10 mouse cellular contexts compared by ENCODE assay signal in the genomic region with DNA sequence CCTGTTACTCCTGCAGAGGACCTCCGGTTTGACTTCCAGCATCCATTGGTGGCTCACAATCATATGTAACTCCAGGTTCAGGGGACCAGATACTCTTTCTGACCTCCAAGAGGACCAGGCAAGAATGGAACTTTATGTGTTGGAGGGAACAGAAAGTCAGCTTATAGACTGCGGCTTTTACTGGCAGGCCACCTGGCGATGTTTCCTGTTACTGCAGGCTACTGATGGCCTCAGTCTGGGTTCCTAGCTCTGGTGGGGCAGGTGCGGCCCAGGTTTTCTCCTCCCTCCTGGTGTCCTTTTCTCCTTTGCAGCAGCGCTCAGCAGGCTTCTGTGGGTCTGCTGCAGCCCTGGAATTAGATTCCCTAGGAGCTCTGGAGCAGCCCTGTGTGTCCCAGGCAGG. TPM values are rescaled to one million over a fixed set of nuclear protein-coding genes. Genes with fewer than 3 reads are reported as not detected.
DNase-seq lines count a peak whose midpoint lies in the region; ATAC-seq and TF ChIP-seq lines count a peak whose summit lies in the region.
"Had no signal": no experiment of that assay in that cellular context is flagged by ENCODE, and none has a peak within 500 bp of the region (broad histone marks: within the 10 kb centered on the region; RNA-seq: fewer than 3 reads in every experiment).

No protein-coding gene starts in this region.

- H3K4me2 ChIP-seq in heart, embryonic 12.5 days, result no peak overlapping the region
- H3K4me2 ChIP-seq: heart, embryonic 13.5 days had no signal

- no peak for TF ChIP-seq POLR2A in heart, adult 2 months (IDR thresholded peaks at IDR 0.05; ENCODE audit: insufficient read depth, low read depth, low read length)
- TF ChIP-seq POLR2A in testis, adult 2 months (IDR thresholded peaks at IDR 0.05; ENCODE audit: control insufficient read depth, low read depth, low read length), result no peak

- H3K79me2 ChIP-seq in heart, adult 2 months (replicated peaks; ENCODE audit: control insufficient read depth, insufficient read depth, low read length), result peaks cover 2% of the 10 kb centered on the region

- peak in 1 of 2 experiments; percentile 40 for DNase-seq in heart, adult 2 months
- no peak for DNase-seq in testis, postnatal 10 days (ENCODE audit: low spot score)
- peak; percentile 84 for DNase-seq in thymus, postnatal 4 days
- no peak for DNase-seq in kidney, adult 11 months
- DNase-seq in cerebellum, adult 9-11 months, result no peak
- DNase-seq: kidney, adult 18-20 months had no signal

- H3K9ac ChIP-seq in heart, adult 2 months (ENCODE audit: low read depth, low read length), result no peak overlapping the region
- H3K9ac ChIP-seq in heart, embryonic 12.5 days, result no peak overlapping the region
- H3K9ac ChIP-seq: heart, embryonic 13.5 days had no signal

- no peaks in the 10 kb centered on the region for H3K27me3 ChIP-seq in heart, adult 2 months (ENCODE audit: control insufficient read depth, insufficient read depth, low read length)
- H3K27me3 ChIP-seq in heart, embryonic 12.5 days (replicated peaks), result no peaks in the 10 kb centered on the region
- H3K27me3 ChIP-seq in testis, adult 2 months (ENCODE audit: control insufficient read depth, insufficient read depth, low read length), result no peaks in the 10 kb centered on the region
- H3K27me3 ChIP-seq: heart, embryonic 13.5 days had no signal

- peaks cover 13% of the 10 kb centered on the region for H3K36me3 ChIP-seq in heart, adult 2 months (ENCODE audit: control insufficient read depth, insufficient read depth, low read length)
- H3K36me3 ChIP-seq in heart, embryonic 12.5 days, result peaks cover 58% of the 10 kb centered on the region
- H3K36me3 ChIP-seq in testis, adult 2 months (ENCODE audit: control insufficient read depth, insufficient read depth, low read length), result no peaks in the 10 kb centered on the region

- peaks cover 19% of the 10 kb centered on the region for H3K4me1 ChIP-seq in heart, adult 2 months (ENCODE audit: control insufficient read depth, insufficient read depth, low read length)
- H3K4me1 ChIP-seq in heart, embryonic 12.5 days (replicated peaks), result peaks cover 34% of the 10 kb centered on the region
- peaks cover 5% of the 10 kb centered on the region for H3K4me1 ChIP-seq in testis, adult 2 months (ENCODE audit: control insufficient read depth, insufficient read depth, low read length)

- intact Hi-C loops in heart, adult 2 months (cut with DNase I), result no loop called here

- no peaks in the 10 kb centered on the region for H3K9me3 ChIP-seq in heart, embryonic 12.5 days (replicated peaks)
- H3K9me3 ChIP-seq: heart, embryonic 13.5 days had no signal

- ATAC-seq in heart, embryonic 12.5 days (ENCODE audit: insufficient number of reproducible peaks, low FRiP score), result no peak
- ATAC-seq in megakaryocyte-erythroid progenitor cell, adult 5-6 weeks (replicated peaks; ENCODE audit: low FRiP score, low TSS enrichment, poor library complexity, severe bottlenecking), result peak; percentile 62; the same call in 1 of the 2 replicates

- TF ChIP-seq CTCF in heart, adult 2 months (IDR thresholded peaks at IDR 0.05), result peak; percentile 53
- peak; percentile 15; the same call in 1 of the 2 replicates for TF ChIP-seq CTCF in testis, adult 2 months (IDR thresholded peaks at IDR 0.05; ENCODE audit: control insufficient read depth, insufficient read depth, insufficient replicate concordance, low read depth, low read length)

- TF ChIP-seq EP300 in heart, adult 2 months (IDR thresholded peaks at IDR 0.05; ENCODE audit: insufficient read depth, low read depth, low read length), result no peak

- WGBS in heart, adult 2 months, result 69% methylated on average over 5 of the region's 5 CpGs
- 57% methylated on average over 5 of the region's 5 CpGs for WGBS in heart, embryonic 12.5 days

- no peak overlapping the region for H3K4me3 ChIP-seq in heart, adult 2 months
- H3K4me3 ChIP-seq in heart, embryonic 12.5 days, result no peak overlapping the region
- no peak overlapping the region for H3K4me3 ChIP-seq in testis, adult 2 months (ENCODE audit: control insufficient read depth, low read depth, low read length)
- H3K4me3 ChIP-seq: heart, embryonic 13.5 days had no signal

- H3K27ac ChIP-seq in heart, adult 2 months, result no peak overlapping the region
- H3K27ac ChIP-seq in heart, embryonic 12.5 days (ENCODE audit: poor library complexity, severe bottlenecking), result no peak overlapping the region
- H3K27ac ChIP-seq in testis, adult 2 months (ENCODE audit: control insufficient read depth, insufficient read depth, low read depth, low read length), result no peak overlapping the region
- H3K27ac ChIP-seq: heart, embryonic 13.5 days had no signal

RNA-seq across cellular contexts. Expression of gene Dnmt3a, which starts 46.7 kb away (rescaled TPM):
- total RNA-seq in heart, adult 2 months (2021), result 10 to 100 TPM; 50.9 to 56.0 TPM
- polyA plus RNA-seq in heart, adult 2 months (2012; rRNA removed), result 13.6 and 22.4 TPM in 2 replicates
- 139 and 142 TPM in 2 replicates for polyA plus RNA-seq in heart, embryonic 12.5 days (2016; fragmentation: Nextera tagmentation; extraction: Ambion mirVana)
- 7.0 and 7.2 TPM in 2 replicates for polyA plus RNA-seq in testis, adult 2 months (2012; rRNA removed)
- 13.4 and 30.0 TPM in 2 replicates for total RNA-seq in megakaryocyte-erythroid progenitor cell, adult 5-6 weeks (2014; fragmentation: Nextera tagmentation)
- 10.7 and 16.8 TPM in 2 replicates for total RNA-seq in megakaryocyte-erythroid progenitor cell, adult 5-6 weeks (2017)
